Mouse (Mus musculus): Measurements from ENCODE around the gene Olfr1513. TPM values are rescaled to one million over a fixed set of nuclear protein-coding genes. Genes with fewer than 3 reads are reported as not detected.
"Not testable (repeated sequence)": the region's sequence is repeated elsewhere in the genome, so short reads cannot be mapped to it uniquely, and the experiment has no call there.

The Olfr1513 gene
- total RNA-seq, 2 experiments from 2014 or later = not detected

DNA sequence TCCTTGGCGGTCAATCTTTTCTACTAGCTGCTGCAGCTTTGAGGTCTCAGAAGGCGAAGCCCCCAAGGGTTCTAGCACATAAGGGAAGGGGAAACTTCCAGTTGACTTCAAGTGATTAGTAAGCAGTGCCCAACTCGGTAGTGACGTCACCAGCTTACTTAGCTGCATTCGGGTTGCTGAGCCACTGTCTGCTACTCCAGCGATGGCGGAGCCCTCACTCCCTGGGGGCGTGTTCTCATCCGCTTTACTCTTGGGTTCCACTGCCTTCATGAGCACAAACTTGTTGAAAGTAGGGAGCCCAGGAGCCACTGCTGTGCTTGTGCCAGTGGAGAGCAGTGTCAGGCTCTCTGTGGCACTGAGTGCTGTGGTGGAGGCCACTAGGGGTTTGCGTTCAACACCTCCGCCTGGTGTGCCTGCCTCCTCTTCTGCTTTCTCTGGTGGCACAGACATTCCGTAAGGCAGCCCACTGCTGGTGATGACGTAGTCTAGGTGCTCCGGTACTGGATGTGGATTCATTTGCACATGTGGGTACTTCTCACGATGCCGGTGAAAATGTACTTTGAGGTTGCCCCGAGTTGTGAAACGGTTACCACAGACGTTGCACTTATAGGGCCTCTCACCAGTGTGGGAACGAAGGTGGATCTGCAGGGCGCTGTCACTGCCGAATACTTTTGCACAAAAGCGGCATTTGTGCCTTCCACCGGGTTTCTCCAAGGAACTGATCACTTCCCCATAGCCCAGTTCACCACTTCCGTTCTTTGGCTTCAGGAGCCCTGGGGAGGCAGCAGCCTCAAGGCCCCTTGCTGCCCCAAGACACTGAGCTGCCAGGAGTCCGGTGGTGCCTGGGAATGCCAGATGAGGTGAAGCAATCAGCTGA, 42.0 kb downstream of the Olfr1513 start:
- intact Hi-C loops (cut with DNase I) = loop anchor here (10.0 kb wide), 1 partner anchor 209 kb away; the partner anchor contains the start of gene Hnrnpc
- DNase-seq = no peak

DNA sequence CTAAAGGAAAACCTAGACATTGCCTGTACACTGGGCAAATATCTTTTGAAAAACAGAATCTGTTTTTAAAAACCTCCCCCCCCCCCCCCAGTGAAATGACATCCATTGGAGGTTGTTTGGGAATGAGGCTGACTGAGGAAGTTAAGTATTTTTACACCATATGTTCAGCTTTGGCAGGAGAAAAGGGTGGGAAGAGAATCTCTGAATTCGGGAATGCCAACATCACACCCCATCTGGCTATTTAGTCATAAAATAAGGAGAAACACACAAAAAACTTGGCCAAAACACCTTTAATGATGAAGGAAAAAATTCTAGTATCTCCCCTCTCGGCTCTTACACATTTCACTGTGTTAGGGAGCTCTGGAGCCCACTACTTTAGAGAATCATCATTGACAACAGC, 45.3 kb downstream of the Olfr1513 start:
- DNase-seq = no peak
- intact Hi-C loops (cut with DNase I) = loop anchor here (10.0 kb wide), 1 partner anchor 206 kb away; the partner anchor contains the start of gene Hnrnpc

DNA sequence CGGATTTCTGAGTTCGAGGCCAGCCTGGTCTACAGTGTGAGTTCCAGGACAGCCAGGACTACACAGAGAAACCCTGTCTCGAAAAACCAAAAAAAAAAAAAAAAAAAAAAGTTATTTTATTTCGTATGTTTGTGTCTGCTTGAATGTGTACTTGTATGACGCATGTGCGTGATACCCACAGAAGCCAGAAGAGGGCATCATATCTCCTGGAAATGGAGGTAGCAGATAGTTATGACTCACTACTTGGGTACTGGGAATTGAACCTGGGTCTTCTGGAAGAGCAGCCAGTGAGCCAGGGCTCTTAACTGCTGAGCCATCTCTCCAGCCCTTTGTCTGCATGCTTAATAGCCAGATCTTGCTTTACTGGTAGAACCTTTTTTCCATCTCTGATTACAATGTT, 45.9 kb downstream of the Olfr1513 start:
- not testable (repeated sequence) for DNase-seq
- intact Hi-C loops (cut with DNase I) = loop anchor here (10.0 kb wide), 1 partner anchor 206 kb away; the partner anchor contains the start of gene Hnrnpc

DNA sequence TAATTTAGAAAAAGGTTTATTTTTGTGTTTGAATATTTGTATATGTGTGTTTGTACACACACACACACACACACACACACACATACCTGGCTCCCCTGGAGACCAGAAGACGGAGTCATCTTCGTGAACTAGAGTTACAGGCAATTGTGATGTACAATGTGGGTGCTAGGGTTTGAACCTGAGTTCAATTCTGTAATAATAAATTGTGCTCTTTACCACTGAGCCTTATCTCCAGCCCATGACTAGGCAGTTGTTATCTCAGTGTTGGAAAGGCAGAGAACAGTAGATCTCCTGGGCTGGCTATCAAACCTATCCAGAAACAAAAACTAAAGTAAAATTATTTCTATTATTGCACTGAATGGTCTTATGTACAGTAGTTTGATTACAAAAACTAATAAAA, 50.1 kb downstream of the Olfr1513 start:
- no peak for DNase-seq
- intact Hi-C loops (cut with DNase I) = loop anchor here (10.0 kb wide), 1 partner anchor 421 kb away; the partner anchor contains the start of gene Mettl17

- intact Hi-C loops (cut with DNase I) = loop anchor here (2.0 to 10.0 kb wide), 3 partner anchors 26 to 420 kb away; partner anchors contain the start of genes Chd8, Mettl17, Rab2b and Tox4
- DNase-seq = peak; percentile 90 to 92
These were observed 51.5 kb downstream of the Olfr1513 start, which contains the start of gene Mettl3 for GRCm38 (mm10) chr14:52304644-52305271. TSS of gene Mettl3 (minus strand) at chr14:52305128.

DNA sequence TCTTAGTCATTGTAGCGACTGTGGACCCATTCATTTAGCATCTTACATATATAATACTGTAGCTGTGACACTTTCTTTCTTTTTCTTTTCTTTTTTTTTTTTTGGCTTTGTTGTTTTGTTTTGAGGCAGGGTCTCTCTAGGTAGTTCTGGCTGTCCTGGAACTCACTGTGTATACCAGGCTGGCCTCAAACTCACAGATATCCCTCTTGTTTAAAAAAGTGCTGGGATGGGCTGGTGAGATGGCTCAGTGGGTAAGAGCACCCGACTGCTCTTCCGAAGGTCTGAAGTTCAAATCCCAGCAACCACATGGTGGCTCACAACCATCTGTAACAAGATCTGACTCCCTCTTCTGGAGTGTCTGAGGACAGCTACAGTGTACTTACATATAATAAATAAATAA, 52.7 kb downstream of the Olfr1513 start:
- intact Hi-C loops (cut with DNase I) = loop anchor here (10.0 kb wide), 1 partner anchor 419 kb away; the partner anchor contains the start of gene Mettl17
- DNase-seq = not testable (repeated sequence)

Other genes with a start within 250 kb of the Olfr1513 start
- gene Rpgrip1, start 245.7 kb downstream of the Olfr1513 start, total RNA-seq (2021) = not detected
- 10 to 100 TPM; 21.7 to 25.5 TPM for gene Supt16, start 159.0 kb downstream of the Olfr1513 start, total RNA-seq (2021)
- 10 to 100 TPM; 38.6 to 43.2 TPM for gene Chd8, start 98.6 kb downstream of the Olfr1513 start, total RNA-seq (2021)
- gene Tox4, start 77.3 kb downstream of the Olfr1513 start, total RNA-seq (2021) = 10 to 100 TPM; 35.7 to 38.8 TPM
- 1 to 10 TPM; 4.1 to 7.2 TPM for gene Rab2b, start 76.9 kb downstream of the Olfr1513 start, total RNA-seq (2021)
- gene Mettl3, start 51.3 kb downstream of the Olfr1513 start, total RNA-seq (2021) = 10 to 100 TPM; 16.5 to 18.1 TPM
- 1 to 10 TPM; 2.0 to 2.4 TPM for gene Sall2, start 27.6 kb downstream of the Olfr1513 start, total RNA-seq (2021)
- not detected for gene Olfr1512, start 22.8 kb upstream of the Olfr1513 start, total RNA-seq (2021)
- not detected for gene Olfr1511, start 41.0 kb upstream of the Olfr1513 start, total RNA-seq (2021)
- gene Olfr1510, start 58.0 kb upstream of the Olfr1513 start, total RNA-seq (2021) = not detected
- not detected for gene Olfr1509, start 86.6 kb upstream of the Olfr1513 start, total RNA-seq (2021)
- not detected for gene Olfr1508, start 111.1 kb upstream of the Olfr1513 start, total RNA-seq (2021)
- not detected for gene Olfr1507, start 139.3 kb upstream of the Olfr1513 start, total RNA-seq (2021)

Data from heart, postnatal 36 days (tissue).